Mouse (Mus musculus) heart, postnatal 0 days (tissue): ENCODE data around the gene Lrrc75a.

Experiments used
- CTCF ChIP-seq: IDR thresholded peaks from 2 replicates; pipeline ENCODE4 v1.5.1; 2016; ENCODE audit warnings: antibody characterized with exemption, control low read depth, low read depth
- EP300 ChIP-seq: IDR thresholded peaks from 2 replicates; pipeline ENCODE4 v1.6.1; 2016; ENCODE audit warnings: antibody characterized with exemption, low read depth

GRCm38 (mm10) chr11:62643011-62643631 lies 5.2 kb downstream of the Lrrc75a start:
- TF ChIP-seq EP300 (no peak), CTCF (no peak)
